Mouse (Mus musculus): ENCODE measurements at regions not wholly inside any gene's neighbourhood (a gene's known extent, or its start where the extent isn't known, plus 50 kb on each side); places are given as distances from the start of the nearest gene placed in this dataset.

- H3K9ac ChIP-seq (ENCODE audit: low read length), result no peak overlapping the region
- no peak for ATAC-seq (replicated peaks; ENCODE audit: low FRiP score)
- DNase-seq (ENCODE audit: low spot score), result no peak
- H3K36me3 ChIP-seq (ENCODE audit: control insufficient read depth, insufficient read depth, low read length), result no peaks in the 10 kb centered on the region
- WGBS, result 79% methylated on average over 6 of the region's 6 CpGs
- no peaks in the 10 kb centered on the region for H3K27me3 ChIP-seq (ENCODE audit: control insufficient read depth, insufficient read depth, low read length)
- H3K4me3 ChIP-seq (ENCODE audit: low read depth, low read length), result no peak overlapping the region
- H3K9me3 ChIP-seq (ENCODE audit: control insufficient read depth, low read length), result no peaks in the 10 kb centered on the region
- H3K4me1 ChIP-seq (replicated peaks; ENCODE audit: control insufficient read depth, insufficient read depth, low read length), result no peaks in the 10 kb centered on the region
- no peak overlapping the region for H3K27ac ChIP-seq (ENCODE audit: low read depth, low read length)
- no peak overlapping the region for H3K4me2 ChIP-seq (ENCODE audit: low read depth, low read length, severe bottlenecking)
Observed at GRCm38 (mm10) chr9:23580155-23580554, 357.3 kb downstream of the Bmper start.

- peak; percentile 82 for DNase-seq (ENCODE audit: low spot score)
- Histone ChIP-seq H3K27ac (ENCODE audit: low read depth, low read length) (no peak overlapping the region), H3K36me3 (ENCODE audit: control insufficient read depth, insufficient read depth, low read length) (no peaks in the 10 kb centered on the region), H3K4me3 (ENCODE audit: low read depth, low read length) (no peak overlapping the region), H3K9ac (ENCODE audit: low read length) (no peak overlapping the region), H3K4me1 (replicated peaks; ENCODE audit: control insufficient read depth, insufficient read depth, low read length) (no peaks in the 10 kb centered on the region), H3K9me3 (ENCODE audit: control insufficient read depth, low read length) (no peaks in the 10 kb centered on the region), H3K27me3 (ENCODE audit: control insufficient read depth, insufficient read depth, low read length) (no peaks in the 10 kb centered on the region), H3K4me2 (ENCODE audit: low read depth, low read length, severe bottlenecking) (no peak overlapping the region)
- ATAC-seq (replicated peaks; ENCODE audit: low FRiP score), result peak; percentile 71
- 24% methylated on average over 6 of the region's 6 CpGs for WGBS
Observed at GRCm38 (mm10) chr9:23581039-23581606, 358.2 kb downstream of the Bmper start.

GRCm38 (mm10) chr9:23584561-23584960 is 361.7 kb downstream of the Bmper start:
- Histone ChIP-seq H3K9ac (ENCODE audit: low read length) (no peak overlapping the region), H3K9me3 (ENCODE audit: control insufficient read depth, low read length) (no peaks in the 10 kb centered on the region), H3K27me3 (ENCODE audit: control insufficient read depth, insufficient read depth, low read length) (no peaks in the 10 kb centered on the region), H3K4me3 (ENCODE audit: low read depth, low read length) (no peak overlapping the region), H3K27ac (ENCODE audit: low read depth, low read length) (no peak overlapping the region), H3K4me1 (replicated peaks; ENCODE audit: control insufficient read depth, insufficient read depth, low read length) (no peaks in the 10 kb centered on the region), H3K36me3 (ENCODE audit: control insufficient read depth, insufficient read depth, low read length) (no peaks in the 10 kb centered on the region), H3K4me2 (ENCODE audit: low read depth, low read length, severe bottlenecking) (no peak overlapping the region)
- DNase-seq (ENCODE audit: low spot score) (no peak), ATAC-seq (replicated peaks; ENCODE audit: low FRiP score) (no peak)

- H3K9ac ChIP-seq (ENCODE audit: low read length), result no peak overlapping the region
- 25% methylated on average over 2 of the region's 2 CpGs for WGBS
- no peaks in the 10 kb centered on the region for H3K4me1 ChIP-seq (replicated peaks; ENCODE audit: control insufficient read depth, insufficient read depth, low read length)
- H3K4me3 ChIP-seq (ENCODE audit: low read depth, low read length), result no peak overlapping the region
- no peak overlapping the region for H3K4me2 ChIP-seq (ENCODE audit: low read depth, low read length, severe bottlenecking)
- ATAC-seq (replicated peaks; ENCODE audit: low FRiP score) (no peak), DNase-seq (ENCODE audit: low spot score) (no peak)
- no peak overlapping the region for H3K27ac ChIP-seq (ENCODE audit: low read depth, low read length)
- H3K27me3 ChIP-seq (ENCODE audit: control insufficient read depth, insufficient read depth, low read length), result no peaks in the 10 kb centered on the region
- no peaks in the 10 kb centered on the region for H3K36me3 ChIP-seq (ENCODE audit: control insufficient read depth, insufficient read depth, low read length)
- no peaks in the 10 kb centered on the region for H3K9me3 ChIP-seq (ENCODE audit: control insufficient read depth, low read length)
Observed at GRCm38 (mm10) chr9:23589024-23589423, 366.1 kb downstream of the Bmper start.

GRCm38 (mm10) chr9:23591906-23592305 is 369.0 kb downstream of the Bmper start:
- H3K27ac ChIP-seq (ENCODE audit: low read depth, low read length), result no peak overlapping the region
- no peak overlapping the region for H3K4me2 ChIP-seq (ENCODE audit: low read depth, low read length, severe bottlenecking)
- H3K4me1 ChIP-seq (replicated peaks; ENCODE audit: control insufficient read depth, insufficient read depth, low read length), result no peaks in the 10 kb centered on the region
- H3K9ac ChIP-seq (ENCODE audit: low read length), result no peak overlapping the region
- ATAC-seq (replicated peaks; ENCODE audit: low FRiP score) (no peak), DNase-seq (ENCODE audit: low spot score) (no peak)
- no peaks in the 10 kb centered on the region for H3K27me3 ChIP-seq (ENCODE audit: control insufficient read depth, insufficient read depth, low read length)
- no peak overlapping the region for H3K4me3 ChIP-seq (ENCODE audit: low read depth, low read length)
- no peaks in the 10 kb centered on the region for H3K36me3 ChIP-seq (ENCODE audit: control insufficient read depth, insufficient read depth, low read length)
- no peaks in the 10 kb centered on the region for H3K9me3 ChIP-seq (ENCODE audit: control insufficient read depth, low read length)

GRCm38 (mm10) chr9:23600623-23601022 is 377.7 kb downstream of the Bmper start:
- no peaks in the 10 kb centered on the region for H3K4me1 ChIP-seq (replicated peaks; ENCODE audit: control insufficient read depth, insufficient read depth, low read length)
- no peaks in the 10 kb centered on the region for H3K36me3 ChIP-seq (ENCODE audit: control insufficient read depth, insufficient read depth, low read length)
- H3K27ac ChIP-seq (ENCODE audit: low read depth, low read length), result no peak overlapping the region
- no peaks in the 10 kb centered on the region for H3K27me3 ChIP-seq (ENCODE audit: control insufficient read depth, insufficient read depth, low read length)
- ATAC-seq (replicated peaks; ENCODE audit: low FRiP score) (no peak), DNase-seq (ENCODE audit: low spot score) (no peak)
- no peak overlapping the region for H3K4me2 ChIP-seq (ENCODE audit: low read depth, low read length, severe bottlenecking)
- no peak overlapping the region for H3K4me3 ChIP-seq (ENCODE audit: low read depth, low read length)
- no peak overlapping the region for H3K9ac ChIP-seq (ENCODE audit: low read length)
- WGBS, result 88% methylated on average over 2 of the region's 2 CpGs
- no peaks in the 10 kb centered on the region for H3K9me3 ChIP-seq (ENCODE audit: control insufficient read depth, low read length)
